Comparison of ENCODE assay signal across 13 mouse cellular contexts in genomic region chr12:73608065-73608397, GRCm38 (mm10). TPM values are rescaled to one million over a fixed set of nuclear protein-coding genes. Genes with fewer than 3 reads are reported as not detected.
DNase-seq lines count a peak whose midpoint lies in the region; ATAC-seq and TF ChIP-seq lines count a peak whose summit lies in the region.
"Had no signal": no experiment of that assay in that cellular context is flagged by ENCODE, and none has a peak within 500 bp of the region (broad histone marks: within the 10 kb centered on the region; RNA-seq: fewer than 3 reads in every experiment).

No protein-coding gene starts in this region.

- no peaks in the 10 kb centered on the region for H3K9me3 ChIP-seq in hindbrain, embryonic 13.5 days
- H3K9me3 ChIP-seq: forebrain, embryonic 10.5 days; stomach, embryonic 15.5 days had no signal

- H3K4me3 ChIP-seq in spleen, adult 2 months (ENCODE audit: extremely low read depth, insufficient read depth, insufficient read length), result no peak overlapping the region
- no peak overlapping the region for H3K4me3 ChIP-seq in hindbrain, embryonic 13.5 days
- H3K4me3 ChIP-seq: forebrain, embryonic 10.5 days; stomach, embryonic 15.5 days had no signal

- H3K36me3 ChIP-seq in spleen, adult 2 months (ENCODE audit: control insufficient read depth, insufficient read depth, low read length), result no peaks in the 10 kb centered on the region
- no peaks in the 10 kb centered on the region for H3K36me3 ChIP-seq in hindbrain, embryonic 13.5 days
- H3K36me3 ChIP-seq: forebrain, embryonic 10.5 days; G1E; stomach, embryonic 15.5 days had no signal

- WGBS in spleen, adult 2 months, result 28% methylated on average over 4 of the region's 4 CpGs
- 1% methylated on average over 4 of the region's 4 CpGs for WGBS in hindbrain, embryonic 13.5 days

- H3K9ac ChIP-seq in hindbrain, embryonic 13.5 days, result no peak overlapping the region
- H3K9ac ChIP-seq: stomach, embryonic 15.5 days had no signal

- DNase-seq in CD4-positive, CD25-positive, alpha-beta regulatory T cell, adult 2 months (ENCODE audit: low read depth, low spot score), result peak; percentile 62
- DNase-seq in spleen, adult 2 months (ENCODE audit: low read depth in 1 of 2, low spot score in 2 of 2), result no peak
- DNase-seq in spleen, adult 18-20 months, result no peak
- peak; percentile 41 for DNase-seq in retina, postnatal 1 day
- DNase-seq in T-cell, adult 2 months (ENCODE audit: low spot score), result no peak
- DNase-seq: kidney, postnatal 4 days; right cerebral cortex, postnatal 25 days had no signal

- H3K4me1 ChIP-seq in spleen, adult 2 months (ENCODE audit: control insufficient read depth, insufficient read depth, insufficient read length), result peaks cover 39% of the 10 kb centered on the region; the same call in 1 of the 2 replicates
- peaks cover 27% of the 10 kb centered on the region for H3K4me1 ChIP-seq in hindbrain, embryonic 13.5 days (replicated peaks)

- no peak for TF ChIP-seq CTCF in spleen, adult 2 months (IDR thresholded peaks at IDR 0.05; ENCODE audit: extremely low read depth, insufficient read depth, insufficient read length, insufficient replicate concordance)

- H3K27ac ChIP-seq in spleen, adult 2 months (ENCODE audit: insufficient read depth, low read length), result 0 out of 2 replicates have a peak overlapping the region, but pooled peaks have one; percentile 22
- peak overlapping the region; percentile 70 for H3K27ac ChIP-seq in hindbrain, embryonic 13.5 days
- H3K27ac ChIP-seq: forebrain, embryonic 10.5 days; stomach, embryonic 15.5 days had no signal

- H3K4me2 ChIP-seq in hindbrain, embryonic 13.5 days, result no peak overlapping the region
- H3K4me2 ChIP-seq: stomach, embryonic 15.5 days had no signal

- no peaks in the 10 kb centered on the region for H3K27me3 ChIP-seq in spleen, adult 2 months (ENCODE audit: control insufficient read depth, insufficient read depth, low read length)
- no peaks in the 10 kb centered on the region for H3K27me3 ChIP-seq in hindbrain, embryonic 13.5 days
- H3K27me3 ChIP-seq: stomach, embryonic 15.5 days had no signal

- ATAC-seq in CD4-positive, CD25-positive, alpha-beta regulatory T cell, adult 4 months, result no peak
- peak; percentile 74 for ATAC-seq in hindbrain, embryonic 13.5 days (ENCODE audit: low FRiP score)
- no peak for ATAC-seq in cerebellum, adult (ENCODE audit: insufficient number of reproducible peaks, low FRiP score, low TSS enrichment)

- no peak for TF ChIP-seq POLR2A in spleen, adult 2 months (IDR thresholded peaks at IDR 0.05; ENCODE audit: low read depth, low read length)

RNA-seq across cellular contexts. Expression of gene Prkch, which starts 23.4 kb away (rescaled TPM):
- polyA plus RNA-seq in CD4-positive, CD25-positive, alpha-beta regulatory T cell, adult 4 months (2017; shearing (Covaris generic)), result 10 to 100 TPM; 73.0 to 76.1 TPM
- 12.5 and 13.5 TPM in 2 replicates for polyA plus RNA-seq in spleen, adult 2 months (2012; rRNA removed)
- 5.6 and 6.5 TPM in 2 replicates for polyA plus RNA-seq in hindbrain, embryonic 13.5 days (2015; fragmentation: Nextera tagmentation; extraction: Ambion mirVana)
- polyA plus RNA-seq: G1E had no signal

Comparison
In these comparisons a context has a peak if more than half of its experiments do, and no peak if none do; other contexts are left out.
1. DNase-seq: peak in CD4-positive, CD25-positive, alpha-beta regulatory T cell, adult 2 months (single experiment) and retina, postnatal 1 day (single experiment); none in spleen, adult 2 months (0 of 2), spleen, adult 18-20 months (0 of 2) and T-cell, adult 2 months (single experiment).